Mouse (Mus musculus): ENCODE data around the gene Fastkd2.

The Fastkd2 gene

DNA sequence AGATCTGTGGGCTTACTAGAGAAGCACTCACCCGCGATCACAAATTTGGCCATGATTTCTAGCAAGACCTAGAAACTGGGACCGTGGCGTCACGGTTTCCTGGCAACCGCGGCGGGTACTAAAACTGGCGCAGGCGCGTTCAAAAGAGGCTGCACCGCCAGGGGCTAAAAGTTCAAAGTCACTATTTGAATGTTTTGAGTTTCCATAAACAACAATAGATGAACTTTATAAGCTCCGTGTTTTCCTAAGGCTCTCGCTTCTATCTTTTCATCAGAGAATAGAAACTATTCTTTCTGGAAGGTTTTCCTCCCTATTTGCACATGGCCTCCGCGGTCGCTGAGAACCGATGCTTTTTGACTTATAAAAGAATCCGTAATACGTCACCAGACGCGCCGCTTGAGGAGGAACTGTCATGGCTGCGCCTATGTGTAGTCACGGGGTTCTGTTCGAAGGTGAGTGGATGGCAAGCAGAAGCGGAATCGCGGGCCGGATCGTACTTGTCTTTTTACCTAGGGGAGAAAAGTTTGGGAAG, at the start of gene Fastkd2, which contains the start of gene Mdh1b:
Fastkd2 (plus strand) TSS at position 375 of the 532 bp plus-strand sequence.
Mdh1b (minus strand) TSS at position 79 of the 532 bp plus-strand sequence.
- peak; percentile 82 for DNase-seq (ENCODE audit: low spot score)

DNA sequence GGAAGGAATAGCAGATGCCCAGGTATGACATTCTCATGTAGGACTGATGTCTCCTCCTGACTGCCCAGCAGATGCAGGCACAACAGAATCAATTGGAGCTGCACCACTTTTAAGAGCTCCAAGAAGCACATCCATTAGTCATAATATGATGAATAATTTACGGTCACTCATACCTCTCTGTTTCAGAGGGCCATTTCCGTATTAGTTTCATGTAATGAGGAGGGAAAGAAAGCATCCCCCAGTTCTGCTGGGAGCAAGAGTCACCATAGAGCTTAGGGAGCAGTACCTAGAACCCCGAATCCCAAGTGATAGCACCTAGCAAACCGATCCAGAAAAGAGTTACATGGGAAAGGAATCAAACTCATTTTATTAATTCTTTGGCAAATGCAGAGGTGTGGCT, 43.6 kb upstream of the Fastkd2 start, which contains the start of gene Dytn:
Dytn (minus strand) TSS at position 101 of the 400 bp plus-strand sequence.
- no peak for DNase-seq (ENCODE audit: low spot score)

DNA sequence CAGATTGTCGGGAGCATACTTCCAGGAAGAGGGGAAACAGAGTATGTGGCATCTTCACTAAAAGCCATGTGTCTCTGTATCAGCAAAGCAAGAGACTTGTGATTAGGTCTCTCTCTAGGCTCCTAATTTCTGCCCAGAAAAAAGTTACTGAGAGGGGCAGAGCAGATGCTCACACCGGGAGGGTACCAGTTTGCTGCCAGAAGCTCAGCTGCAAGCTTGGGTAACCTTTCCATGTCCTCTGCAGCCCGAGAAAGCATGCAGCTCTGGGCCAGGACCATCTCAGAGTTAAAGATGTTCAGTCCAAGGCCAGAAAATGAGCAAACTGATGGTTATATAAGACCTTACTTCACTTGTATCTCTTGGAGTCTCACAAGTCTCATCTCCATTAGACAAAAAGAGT, 33.6 kb upstream of the Fastkd2 start:
- DNase-seq (ENCODE audit: low spot score) = no peak

DNA sequence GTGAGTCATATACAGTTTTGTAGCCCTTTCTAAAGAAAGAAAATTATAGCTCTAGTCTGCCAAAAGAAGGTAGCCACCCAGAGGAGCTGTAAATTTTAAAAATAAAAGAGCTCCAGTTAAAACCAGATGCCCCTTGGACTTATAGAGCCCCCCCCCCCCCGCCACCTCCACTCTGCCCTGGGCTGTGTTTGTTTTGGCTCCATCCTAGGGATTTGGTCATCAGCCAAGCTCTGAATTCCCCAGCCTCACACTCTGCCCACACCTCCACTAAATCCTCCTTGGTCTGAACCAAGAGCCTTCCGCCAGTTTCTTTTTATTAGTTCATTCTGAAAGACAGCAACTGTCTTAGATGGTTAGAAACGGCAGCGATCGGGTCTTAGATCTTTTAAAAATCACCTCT, 24.7 kb upstream of the Fastkd2 start:
- DNase-seq (ENCODE audit: low spot score) = no peak

DNA sequence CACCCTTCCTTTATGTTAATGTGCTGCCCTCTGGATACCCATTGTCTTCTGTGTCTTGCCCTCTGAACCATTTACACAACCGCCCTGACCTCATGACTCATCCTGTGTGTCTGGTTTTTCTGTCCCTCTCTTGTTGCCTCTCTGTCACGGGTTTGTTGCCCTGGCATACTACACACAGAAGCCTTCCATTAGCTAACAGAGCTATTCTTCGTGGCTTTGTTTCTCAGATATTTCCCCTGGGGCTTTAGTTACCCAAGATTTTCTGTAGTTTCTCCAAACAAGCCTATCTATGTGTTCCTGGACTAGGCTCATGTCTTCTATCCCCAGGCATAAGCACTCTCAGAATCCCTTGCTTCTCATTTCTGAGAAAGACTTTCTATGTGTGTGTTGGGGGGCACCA, 21.5 kb upstream of the Fastkd2 start:
- DNase-seq (ENCODE audit: low spot score) = no peak

DNA sequence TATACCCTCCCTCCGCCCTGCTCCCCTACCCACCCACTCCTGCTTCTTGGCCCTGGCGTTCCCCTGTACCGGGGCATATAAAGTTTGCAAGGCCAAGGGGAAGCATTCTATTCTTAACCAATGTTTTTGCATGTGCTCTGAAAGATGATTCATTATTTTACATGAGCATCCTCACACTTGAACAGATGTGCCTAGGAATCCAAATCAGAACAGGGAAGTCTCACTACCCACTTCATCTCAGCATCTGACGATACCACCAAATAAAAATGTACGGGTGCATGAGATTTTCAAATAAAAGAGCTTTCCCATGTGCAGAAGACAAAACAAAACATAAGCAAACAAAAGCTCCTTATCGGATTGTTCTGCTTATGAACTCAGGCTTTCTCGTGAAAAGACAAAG, 10.3 kb upstream of the Fastkd2 start:
- DNase-seq (ENCODE audit: low spot score) = peak; percentile 14

DNA sequence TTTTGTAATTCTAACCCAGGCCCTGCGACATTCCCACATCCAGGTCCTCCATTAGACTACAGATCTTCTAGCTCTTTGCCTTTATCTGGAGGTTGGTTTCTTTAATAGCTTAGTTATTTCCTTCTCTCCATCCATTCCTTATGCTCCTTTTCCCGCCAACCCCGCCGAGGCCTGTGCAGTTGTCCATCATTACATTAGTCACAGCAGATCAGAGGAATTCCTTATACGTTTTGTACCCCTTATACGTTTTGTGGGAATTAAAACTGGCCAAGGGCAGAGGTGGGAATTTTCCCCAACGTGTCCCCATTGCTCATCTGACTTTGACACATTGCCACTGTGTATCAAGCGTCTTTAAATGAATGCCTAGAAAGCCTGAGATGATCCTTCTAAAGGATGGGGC, 618 bp upstream of the Fastkd2 start:
- no peak for DNase-seq (ENCODE audit: low spot score)

DNA sequence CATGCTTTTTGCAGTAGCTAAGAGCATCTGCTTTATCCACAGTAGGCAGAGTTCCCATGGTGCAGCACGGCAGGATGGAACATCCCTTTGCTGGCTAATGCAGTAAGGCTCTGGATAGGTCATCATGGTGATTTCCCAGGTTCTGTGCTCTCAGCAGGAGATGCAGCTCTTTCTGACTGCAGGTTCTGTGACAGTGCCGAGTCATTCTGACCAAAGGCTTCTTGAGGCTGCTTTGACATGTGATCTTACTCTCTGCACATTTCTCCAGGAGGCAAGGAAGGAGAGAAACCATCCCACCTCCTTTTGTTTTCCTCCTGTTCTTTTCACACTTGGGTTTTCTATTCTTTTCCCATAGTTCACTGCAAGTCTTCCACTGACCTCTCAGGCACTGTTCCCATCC, 25.6 kb downstream of the Fastkd2 start:
- DNase-seq (ENCODE audit: low spot score) = no peak

DNA sequence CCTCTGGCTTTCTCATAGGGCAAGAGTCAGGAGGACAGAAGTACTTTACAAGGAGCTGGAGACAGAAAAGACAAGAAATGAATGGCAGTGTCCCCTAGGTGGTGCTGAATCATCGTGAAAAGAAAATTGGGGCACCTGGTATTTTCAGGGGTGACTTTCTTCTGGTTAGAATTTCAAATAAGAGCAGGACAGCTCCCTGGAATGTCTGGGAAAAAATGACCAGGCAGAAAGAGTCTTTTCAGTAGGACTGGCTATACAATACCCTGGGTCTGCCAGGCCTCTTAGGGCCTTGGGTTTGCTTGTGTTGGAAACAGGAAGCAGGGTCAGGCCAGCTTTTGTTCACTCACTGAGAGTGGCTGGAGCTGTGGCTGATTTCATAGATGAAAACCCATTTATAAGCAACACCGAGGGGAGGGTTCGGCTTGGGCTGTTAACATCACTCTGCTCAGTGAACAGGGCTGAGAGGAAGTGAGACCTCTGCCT, 32.8 kb downstream of the Fastkd2 start:
- peak; percentile 49 for DNase-seq (ENCODE audit: low spot score)

DNA sequence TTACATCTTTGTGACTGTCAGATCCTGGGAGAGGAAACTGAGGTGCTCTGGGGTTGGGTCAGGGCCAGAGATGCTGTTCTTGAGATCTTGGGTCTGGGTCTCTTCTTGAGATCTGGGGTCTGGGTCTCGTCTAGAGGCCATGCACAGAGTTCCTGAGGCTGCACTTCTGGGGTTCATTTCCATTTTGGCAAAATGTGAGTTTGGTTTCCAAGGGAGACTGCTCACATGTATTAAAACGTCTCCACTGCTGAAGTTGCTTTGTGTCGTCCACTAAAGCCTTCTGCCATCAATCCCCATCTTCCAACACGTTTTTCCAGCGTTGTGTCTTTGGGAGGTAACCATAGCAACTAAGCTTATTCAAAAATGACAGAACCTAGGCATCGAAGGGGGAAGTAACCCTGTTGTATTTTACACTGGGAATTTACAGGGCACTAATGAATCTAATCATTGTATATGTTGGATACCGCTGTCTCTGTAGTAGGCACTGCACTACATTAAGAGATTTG, 33.5 kb downstream of the Fastkd2 start:
- DNase-seq (ENCODE audit: low spot score) = no peak

DNA sequence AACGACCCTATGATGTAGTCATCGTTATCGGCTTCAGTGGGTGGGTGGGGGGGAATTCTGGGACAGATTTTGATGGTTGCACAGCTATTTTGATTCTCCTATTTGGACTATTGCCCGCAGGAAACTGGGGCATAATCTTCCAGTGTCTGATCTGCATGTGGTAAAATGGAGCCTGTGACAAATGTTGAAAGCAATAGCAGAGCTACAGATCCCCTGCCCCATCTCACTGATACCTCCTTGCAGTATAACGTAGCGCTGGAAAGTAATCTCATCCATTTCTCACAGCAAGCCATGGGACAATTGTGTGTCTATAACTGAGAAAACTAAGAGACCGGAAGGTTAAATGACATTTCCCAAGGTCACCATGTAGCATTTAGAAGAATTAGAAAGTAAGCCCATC, 34.0 kb downstream of the Fastkd2 start:
- no peak for DNase-seq (ENCODE audit: low spot score)

DNA sequence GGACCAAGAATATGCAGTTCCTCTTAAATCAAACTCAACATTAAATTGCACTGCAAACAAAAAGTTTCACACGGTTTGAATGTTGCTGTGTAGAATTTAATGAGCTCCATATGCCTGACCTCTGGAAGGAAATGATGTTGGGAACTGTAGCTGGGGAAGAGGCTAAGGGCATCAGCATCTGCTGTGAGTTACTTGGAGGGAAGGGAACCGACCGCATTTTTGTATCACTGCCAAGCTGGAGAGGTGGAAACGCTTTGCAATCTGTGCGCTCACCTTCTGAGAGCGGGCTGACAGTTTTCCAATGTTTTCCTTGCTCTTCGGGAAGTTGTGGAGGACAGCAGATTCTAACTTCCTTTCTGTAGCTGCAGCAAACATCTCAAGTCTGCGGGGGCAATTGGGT, 37.7 kb downstream of the Fastkd2 start:
- DNase-seq (ENCODE audit: low spot score) = no peak

DNA sequence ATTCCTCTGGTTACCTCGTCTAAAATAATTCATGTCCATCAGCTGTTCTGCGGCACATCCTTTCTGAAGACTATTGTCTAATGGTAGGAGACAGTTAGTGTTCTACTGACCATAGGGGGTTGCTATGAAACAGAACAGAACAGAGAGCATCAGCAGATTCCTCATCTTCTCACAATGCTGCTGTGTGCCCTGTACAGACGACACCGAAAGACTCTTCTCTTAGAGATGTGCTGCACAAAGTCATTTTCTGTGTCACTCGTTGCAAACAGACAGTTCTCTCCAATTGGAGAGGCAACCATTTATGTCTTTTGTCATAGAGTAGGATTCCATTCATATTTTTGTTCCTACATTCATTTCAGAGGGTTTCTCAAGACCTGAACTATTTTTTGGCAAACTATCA, 38.8 kb downstream of the Fastkd2 start, which contains the start of gene 4933402D24Rik:
4933402D24Rik (minus strand) TSS at position 101 of the 400 bp plus-strand sequence.
- no peak for DNase-seq (ENCODE audit: low spot score)

DNA sequence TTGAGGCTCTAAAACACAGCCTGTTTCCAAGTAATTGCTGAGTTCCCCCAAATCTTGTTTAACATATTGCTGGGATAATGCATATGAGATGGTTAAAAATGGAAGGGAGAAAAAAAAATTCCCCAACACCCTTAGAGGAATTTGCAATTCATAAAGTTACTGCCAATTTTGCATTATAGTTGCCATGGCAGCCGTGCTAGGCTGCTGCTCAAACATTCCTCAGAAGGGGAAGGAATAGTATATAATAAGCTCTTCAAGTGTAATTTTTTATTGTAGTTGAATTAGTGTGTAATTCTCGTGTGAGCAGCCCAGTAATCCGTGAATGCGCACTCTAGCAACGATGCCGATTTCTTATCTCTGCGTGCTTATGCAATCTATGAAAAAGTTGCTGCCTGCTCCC, 39.9 kb downstream of the Fastkd2 start:
- DNase-seq (ENCODE audit: low spot score) = peak; percentile 45

DNA sequence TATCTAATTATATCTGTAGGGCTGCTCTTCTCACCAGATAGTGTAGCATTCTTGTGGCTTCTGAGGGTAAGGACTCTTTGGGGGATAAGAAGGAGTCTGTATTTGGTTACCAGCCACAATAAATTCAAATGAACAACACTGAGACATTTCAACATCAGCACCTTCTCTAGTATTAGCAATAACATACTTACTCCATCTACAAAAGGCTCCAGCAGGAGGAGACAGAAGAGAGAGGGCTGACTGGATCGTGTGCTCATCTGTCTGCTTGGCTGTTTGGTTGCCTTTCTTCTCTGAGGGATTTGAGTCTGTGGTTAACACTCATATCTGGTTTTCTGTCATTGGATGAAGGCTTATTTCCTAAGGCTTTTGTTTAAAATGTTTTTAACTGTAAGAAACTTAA, 46.0 kb downstream of the Fastkd2 start:
- DNase-seq (ENCODE audit: low spot score) = no peak

DNA sequence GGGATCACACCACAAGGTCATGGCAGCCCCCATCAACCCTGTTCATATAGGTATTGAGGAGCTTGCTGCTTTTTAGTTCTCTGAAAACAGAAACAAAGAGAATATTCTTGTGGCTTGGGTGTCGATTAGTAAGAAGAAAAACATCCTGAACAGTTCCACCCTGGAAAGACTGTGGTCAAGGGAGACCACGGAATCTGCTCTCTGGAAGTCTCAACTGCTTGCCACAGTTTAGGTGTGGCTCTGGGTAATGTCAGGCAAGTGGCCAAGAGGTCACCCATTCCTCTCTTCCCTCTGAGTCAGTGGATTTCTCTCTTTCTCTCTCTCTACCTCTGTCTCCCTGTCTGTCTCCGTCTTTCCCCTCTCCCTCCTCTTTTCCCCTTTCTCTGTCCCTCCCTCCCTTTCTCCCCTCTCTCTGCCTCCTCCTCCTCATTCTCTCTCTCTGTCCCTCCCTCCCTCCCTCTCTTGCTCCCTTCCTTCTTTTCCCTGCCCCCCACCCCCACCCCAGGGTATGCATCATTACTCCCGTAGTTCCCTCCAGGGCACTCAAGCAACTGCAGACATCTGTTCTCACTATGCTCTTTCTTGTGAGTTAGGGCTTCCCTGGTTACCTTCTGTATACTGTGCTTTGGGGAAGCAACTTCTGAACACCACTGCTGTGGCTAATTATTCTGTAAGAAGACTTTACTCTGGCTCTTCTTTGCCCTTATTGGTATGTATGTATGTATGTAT, 46.7 kb downstream of the Fastkd2 start:
- DNase-seq (ENCODE audit: low spot score) = no peak

DNA sequence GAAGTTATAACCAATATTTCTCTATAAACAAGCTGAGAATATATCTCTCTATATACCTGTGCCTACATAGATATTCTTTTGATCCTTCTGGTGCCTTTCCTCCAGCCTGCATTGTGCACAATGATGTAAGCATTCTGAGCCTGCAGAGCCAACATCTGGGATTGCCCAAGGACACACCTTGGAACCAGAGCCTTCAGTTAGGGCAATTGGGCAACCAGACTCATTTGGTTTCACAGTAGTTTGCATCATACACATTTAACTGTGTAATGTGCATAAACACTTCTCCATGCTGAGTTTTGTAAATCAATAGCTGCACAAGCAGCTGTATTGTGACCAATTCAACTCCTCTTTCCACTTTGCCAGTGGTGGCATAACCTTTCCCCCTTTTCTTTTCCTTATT, 63.9 kb downstream of the Fastkd2 start:
- no peak for DNase-seq (ENCODE audit: low spot score)
